Mouse (Mus musculus): ENCODE results near the gene Wwtr1.

Wwtr1 gene

DNA sequence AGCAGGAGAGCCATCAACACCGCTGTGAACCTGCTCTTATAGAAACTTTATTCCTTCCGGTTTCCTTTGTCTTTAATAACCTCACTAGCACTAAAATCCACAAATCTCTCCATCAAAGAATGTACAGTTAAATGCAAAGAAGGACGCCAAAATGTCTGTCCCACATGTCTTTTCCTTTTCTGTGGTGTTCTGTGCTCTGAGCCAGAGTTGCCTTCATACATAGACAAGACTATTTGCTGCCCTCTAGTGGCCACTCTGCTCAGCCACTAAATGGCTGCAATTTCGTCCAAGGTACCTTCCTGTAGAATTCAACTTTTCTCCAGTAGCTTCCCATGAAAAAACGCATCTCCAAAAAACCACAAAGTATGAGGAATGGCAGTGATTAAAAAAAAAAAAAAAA lies 127.3 kb downstream of the Wwtr1 start:
- peak; percentile 63 for DNase-seq (ENCODE audit: extremely low spot score)

DNA sequence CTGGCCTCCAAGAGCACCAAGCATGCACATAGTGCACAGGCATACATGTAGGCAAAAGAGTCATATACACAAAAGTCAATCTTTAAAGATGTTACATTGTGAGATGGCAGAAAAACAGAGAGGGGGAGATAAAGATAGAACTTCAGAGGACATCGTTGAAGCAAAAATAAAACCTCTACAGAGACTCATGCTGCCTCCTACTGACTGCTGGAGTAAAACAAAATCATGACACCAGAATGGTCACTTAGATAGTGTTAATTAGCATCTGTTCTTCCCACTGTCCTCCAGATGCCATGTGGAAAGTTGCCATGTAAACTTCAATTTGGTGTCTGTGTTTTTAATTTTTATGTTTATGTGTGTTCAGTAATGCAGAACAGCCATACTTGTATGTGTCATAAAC lies 127.8 kb downstream of the Wwtr1 start:
- DNase-seq (ENCODE audit: extremely low spot score) = no peak

DNA sequence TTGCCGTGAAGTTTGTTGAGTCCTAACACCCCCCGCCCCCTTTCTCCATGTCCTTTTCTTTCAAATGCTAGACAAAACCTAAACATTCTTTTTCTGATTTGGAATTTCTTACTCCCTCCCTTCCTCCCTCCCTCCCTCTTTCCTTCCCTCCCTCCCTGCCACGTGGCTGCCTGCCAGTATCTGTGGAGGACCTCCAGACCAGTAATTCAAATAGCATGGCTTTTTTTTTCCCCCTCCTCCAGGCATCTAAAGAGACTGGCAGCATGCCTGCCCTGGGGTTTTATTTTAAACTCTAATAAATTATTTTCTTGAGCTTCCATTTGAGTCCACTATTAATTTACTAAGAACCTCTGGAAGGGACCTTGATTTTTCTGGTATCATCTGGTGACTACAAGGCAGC lies 130.0 kb downstream of the Wwtr1 start:
- no peak for DNase-seq (ENCODE audit: extremely low spot score)

DNA sequence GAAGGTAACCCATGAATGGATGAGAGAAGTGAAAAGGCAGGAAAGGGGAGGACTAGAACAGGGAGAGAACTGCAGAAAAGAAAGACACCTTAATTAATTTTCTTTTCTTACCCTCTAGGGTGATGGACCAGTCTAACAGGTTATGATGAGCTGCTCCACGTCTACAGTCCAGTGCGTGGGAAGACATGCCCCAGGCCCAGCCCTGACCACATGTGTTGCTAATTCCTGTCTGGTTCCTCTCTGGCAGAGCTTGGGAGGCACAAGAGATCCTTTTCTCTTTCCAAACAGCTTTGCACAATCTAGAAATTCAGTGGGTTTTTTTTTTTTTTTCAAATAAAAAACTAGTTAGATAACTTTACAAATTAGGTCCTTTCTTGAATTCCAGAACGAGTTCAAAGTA lies 134.8 kb downstream of the Wwtr1 start:
- no peak for DNase-seq (ENCODE audit: extremely low spot score)

DNA sequence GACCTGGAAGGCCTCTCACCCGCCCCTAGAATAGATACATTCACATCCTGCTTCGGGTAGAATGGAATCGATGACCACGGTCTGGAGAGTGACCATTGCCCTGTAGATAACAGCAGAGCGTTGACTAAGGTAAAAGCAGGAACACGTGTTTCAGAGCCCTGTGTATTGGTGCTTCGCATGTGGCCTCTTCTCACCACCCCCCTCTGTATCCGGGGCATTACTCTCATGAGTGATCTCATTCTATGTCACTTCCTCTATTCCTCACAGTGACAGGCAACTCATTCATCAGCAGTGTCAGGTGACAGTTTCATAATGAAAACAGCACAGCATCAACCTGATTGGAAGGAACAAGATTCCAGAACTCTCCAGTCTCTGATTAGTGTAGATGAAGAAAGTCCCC lies 140.3 kb downstream of the Wwtr1 start:
- no peak for DNase-seq (ENCODE audit: extremely low spot score)

DNA sequence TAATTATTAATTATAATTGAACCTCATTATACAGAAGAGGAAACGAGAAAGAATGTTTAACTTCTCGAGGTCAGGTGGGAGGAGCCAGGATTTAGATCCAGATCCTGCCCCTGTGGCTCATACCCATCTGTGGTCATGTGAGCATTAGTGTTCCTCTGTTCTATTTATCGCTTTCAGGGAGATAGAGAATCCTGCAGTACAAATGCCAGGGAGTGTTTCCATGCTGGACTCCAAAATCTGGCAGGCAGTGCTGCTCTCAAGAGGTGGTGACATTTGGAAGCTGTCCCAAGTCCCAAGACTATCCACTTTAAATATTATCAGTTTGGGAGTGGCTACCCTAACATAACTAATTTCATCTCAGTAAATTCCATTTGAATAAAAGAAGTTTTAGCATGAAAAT lies 144.0 kb downstream of the Wwtr1 start:
- DNase-seq (ENCODE audit: extremely low spot score) = no peak

DNA sequence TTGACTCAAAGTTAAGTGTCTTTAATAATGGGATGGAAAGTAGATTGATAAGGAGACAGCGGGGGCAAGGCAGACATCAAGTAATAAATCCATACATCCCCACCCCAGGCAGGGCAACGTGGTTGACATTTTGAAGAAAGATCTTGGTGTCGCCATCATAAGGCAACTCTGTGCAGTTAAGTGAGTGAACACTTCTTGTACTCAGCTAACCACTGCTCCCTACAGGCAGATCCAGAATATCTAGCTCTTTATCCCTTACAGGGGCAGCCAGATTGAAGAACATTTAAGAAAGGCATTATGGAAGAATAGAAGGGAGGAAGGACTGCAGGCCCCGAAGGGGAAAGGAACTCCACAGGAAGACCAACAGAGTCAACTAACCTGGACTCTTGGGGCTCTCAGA lies 146.2 kb downstream of the Wwtr1 start:
- no peak for DNase-seq (ENCODE audit: extremely low spot score)

DNA sequence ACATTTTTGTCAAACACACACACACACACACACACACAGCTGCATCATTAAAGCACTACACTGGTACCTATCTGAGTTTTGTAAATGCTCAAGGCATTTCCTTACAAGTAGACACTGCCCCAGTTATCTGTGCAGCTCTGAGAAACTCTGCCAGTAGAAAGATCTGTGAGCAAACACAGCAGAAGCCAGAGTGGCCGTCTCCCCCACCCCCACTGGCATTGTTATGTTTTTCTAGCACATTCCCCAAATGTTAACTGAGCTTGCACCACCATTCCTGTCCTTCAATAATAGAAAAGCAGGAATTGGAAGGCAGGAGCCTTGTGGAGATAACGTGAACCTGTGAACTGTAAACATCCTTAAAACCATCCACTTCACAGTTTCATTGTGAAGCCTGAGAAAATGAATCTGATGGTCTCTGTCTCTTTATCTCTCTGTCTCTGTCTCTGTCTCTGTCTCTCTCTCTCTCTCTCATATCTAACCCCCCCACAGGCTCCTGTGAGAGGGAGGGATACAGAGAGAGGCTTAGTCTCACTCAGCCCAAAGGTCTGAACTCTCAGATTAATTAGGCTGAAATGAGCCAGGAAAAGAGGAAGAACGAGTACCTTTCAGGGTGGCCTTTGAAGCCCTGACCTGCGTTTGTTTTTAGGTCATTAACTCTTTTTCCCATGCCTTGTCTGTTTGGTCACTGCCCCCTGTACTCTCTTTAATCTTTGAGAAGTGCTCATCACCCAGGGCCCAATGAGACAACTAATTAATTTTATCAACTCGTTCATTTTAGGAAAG lies 146.8 kb downstream of the Wwtr1 start:
- DNase-seq (ENCODE audit: extremely low spot score) = peak; percentile 41

DNA sequence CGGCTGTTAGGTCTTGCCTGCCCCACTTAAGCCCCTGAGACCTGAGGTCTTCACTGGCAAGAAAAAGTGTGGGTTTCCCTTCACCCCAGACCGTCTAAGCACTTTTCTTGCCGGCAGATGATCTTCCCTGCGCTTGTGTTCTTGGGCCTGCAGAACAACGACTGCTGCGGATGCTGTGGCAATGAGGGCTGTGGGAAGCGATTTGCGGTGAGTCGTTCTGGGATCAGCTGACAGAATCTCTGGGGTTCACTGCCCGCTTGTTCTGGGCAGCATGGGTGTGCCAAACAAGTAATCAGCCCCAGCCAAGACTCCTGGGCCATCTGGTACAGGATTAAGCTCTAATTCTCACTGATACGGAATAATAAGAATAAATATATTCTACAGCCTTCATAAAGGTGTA lies 149.4 kb downstream of the Wwtr1 start:
- DNase-seq (ENCODE audit: extremely low spot score) = no peak

DNA sequence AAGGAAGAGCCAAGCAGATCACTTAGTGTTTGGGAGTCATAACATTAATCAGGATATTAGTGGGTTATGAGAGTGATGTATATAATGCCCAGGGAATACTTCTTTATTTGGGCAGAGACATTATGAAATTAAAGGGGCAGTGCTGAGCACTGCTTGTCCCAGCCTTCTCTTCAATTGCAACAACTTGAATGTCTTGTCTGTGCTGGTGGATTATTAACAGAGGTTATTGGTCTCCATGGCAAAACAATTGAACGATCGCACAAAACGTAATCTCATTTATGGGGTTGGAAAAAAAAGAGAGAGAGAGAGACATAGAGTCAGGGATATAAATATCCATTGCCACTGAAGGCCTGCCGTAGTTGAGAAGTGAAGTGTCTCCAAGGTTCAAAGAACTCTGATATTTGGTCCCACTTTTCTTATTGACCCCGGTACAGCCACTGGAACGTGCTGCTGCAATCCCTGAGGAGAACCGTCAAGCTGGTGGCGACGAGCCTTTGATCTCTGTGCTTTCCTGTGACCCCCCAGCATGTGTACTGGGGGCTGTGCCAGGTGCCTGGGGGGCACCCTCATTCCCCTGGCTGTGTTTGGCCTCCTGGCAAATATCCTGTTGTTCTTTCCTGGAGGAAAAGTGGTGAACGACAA lies 150.5 kb downstream of the Wwtr1 start, which contains the start of gene Tm4sf4:
Tm4sf4 (plus strand) TSS at position 226 of the 642 bp plus-strand sequence.
- DNase-seq (ENCODE audit: extremely low spot score) = no peak

DNA sequence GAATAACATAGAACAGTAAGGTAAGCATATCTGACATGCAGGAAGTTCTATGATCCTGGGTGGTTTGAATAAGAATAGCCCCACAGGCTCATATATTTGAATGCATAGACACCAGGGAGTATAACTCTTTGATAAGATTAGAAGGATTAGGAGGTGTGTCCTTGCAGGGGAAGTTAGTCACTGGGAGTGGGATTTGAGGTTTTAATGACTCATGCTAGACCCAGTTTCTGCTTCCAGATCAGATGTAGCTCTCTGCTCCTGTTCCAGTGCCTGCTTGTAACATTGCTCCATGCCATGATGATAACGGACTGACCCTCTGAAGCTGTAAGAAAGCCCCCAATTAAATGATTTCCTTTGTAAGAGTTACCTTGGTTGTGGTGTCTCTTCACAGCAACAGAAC lies 155.1 kb downstream of the Wwtr1 start:
- no peak for DNase-seq (ENCODE audit: extremely low spot score)

DNA sequence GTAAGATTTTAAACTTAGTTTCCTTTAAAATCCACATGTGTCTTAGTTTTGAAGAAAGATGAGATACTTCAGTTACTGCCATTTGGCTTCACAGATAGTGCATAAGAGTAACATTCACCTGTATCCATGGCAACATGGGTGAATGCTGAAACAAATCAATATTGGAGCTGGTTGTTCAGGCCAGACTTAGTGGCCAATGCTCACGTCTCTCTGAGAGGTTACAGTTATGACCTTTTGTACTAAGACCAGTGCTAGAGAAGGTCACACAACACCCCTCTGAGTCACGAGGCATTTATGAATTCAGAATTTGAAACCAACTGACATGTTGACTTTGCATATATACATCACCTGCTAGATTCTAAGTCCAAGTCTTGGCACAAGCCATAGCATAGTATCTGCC lies 155.5 kb downstream of the Wwtr1 start:
- DNase-seq (ENCODE audit: extremely low spot score) = no peak

DNA sequence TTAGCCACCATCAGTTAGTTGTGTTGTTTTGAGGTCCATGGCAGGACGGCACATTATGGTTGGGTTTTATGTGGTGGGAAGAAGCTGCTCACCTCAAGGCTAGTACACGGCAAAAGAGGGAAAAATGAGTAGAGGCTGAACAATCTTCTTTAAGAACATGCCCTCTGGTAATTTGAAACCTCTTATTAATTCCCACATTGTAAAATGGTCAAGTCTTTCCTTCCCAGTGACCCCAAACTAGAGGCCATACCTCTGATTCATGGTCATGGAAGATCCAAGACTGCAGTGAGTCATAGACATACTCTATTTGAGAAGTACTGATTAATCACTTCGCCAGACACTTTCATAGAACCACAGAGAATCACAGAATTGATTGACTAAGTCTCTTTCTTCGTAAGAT lies 164.2 kb downstream of the Wwtr1 start:
- DNase-seq (ENCODE audit: extremely low spot score) = no peak

All from embryo, embryonic 9.5 days (tissue).